Mouse (Mus musculus) adipose tissue, adult 10 weeks (tissue): Measurements from ENCODE around the gene Gfpt1. TPM values are rescaled to one million over a fixed set of nuclear protein-coding genes. Genes with fewer than 3 reads are reported as not detected.

Experiments
- polyA plus RNA-seq: library from polyadenylated mRNA; stranded (reverse); fragments of 350-450 nt; fragmentation: Illumina TruSeq; extraction: RNeasy Lipid Tissue Mini Kit (QIAGEN cat#74804); gene quantifications from one replicate; pipeline ENCODE4 v1.2.3, GENCODE M21; 2014; ENCODE audit warnings: low read depth, low replicate concordance

Gene Gfpt1
- polyA plus RNA-seq: 34.7 TPM

DNA sequence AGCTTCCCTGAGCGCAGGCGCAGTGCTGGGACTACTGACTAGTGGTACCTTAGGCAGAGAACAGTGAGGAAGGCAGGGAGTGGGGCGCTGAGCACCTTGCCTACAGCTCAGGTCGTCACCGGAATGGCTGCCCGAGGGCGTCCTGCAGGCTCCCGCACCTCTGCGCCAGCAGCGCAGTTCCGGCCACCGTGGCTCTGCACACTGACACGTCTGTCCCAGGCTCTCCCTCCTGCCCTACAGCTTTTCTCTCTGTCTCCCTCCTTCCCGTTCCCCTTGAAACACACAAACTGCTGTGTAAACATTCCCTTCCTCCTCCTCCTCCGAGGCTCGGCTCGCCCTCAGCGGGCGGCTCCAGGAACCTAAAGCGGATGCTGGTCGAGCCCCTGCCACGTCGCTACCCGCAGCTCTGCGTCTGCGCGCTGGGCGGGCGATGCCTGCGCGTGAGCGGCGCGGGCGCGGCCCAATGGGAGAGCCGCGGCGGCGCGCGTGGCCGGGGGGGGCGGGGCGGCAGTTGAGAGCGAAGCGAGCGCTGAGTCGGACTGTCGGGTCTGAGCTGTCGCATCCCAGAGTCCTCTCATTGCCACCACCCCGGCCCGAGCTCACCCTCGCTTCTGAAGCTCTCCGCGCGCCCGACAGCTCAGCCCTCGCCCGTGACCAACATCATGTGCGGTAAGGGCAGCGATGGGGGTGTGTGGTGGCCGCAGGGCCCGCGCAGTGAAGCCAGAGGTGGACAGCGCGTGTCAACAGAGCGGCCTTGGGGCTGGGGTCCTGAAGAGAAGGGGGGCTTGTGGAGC lies at the start of gene Gfpt1:
Gfpt1 (plus strand) TSS at position 510 of the 794 bp plus-strand sequence.

DNA sequence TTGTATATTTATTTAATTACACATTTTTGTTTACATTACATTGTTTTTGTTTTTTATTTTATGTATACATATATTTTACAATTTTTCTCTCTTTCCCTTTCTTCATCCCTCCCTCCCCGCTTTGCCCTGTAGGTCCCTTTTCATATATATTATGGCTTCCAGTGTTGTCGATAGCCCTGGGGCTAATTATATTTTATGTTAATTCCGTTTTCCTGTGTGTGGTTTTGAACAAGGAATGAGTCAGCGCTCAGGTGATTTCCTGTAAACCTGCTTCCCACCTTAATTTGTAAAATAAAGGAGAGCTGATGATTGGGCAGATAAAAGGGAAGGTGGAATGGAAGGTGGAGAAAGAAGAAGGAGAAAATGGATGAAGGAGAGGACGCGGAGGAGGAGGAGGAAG lies 33.8 kb upstream of the Gfpt1 start, which contains the start of gene Nfu1:
Nfu1 (plus strand) TSS at position 350 of the 400 bp plus-strand sequence.

DNA sequence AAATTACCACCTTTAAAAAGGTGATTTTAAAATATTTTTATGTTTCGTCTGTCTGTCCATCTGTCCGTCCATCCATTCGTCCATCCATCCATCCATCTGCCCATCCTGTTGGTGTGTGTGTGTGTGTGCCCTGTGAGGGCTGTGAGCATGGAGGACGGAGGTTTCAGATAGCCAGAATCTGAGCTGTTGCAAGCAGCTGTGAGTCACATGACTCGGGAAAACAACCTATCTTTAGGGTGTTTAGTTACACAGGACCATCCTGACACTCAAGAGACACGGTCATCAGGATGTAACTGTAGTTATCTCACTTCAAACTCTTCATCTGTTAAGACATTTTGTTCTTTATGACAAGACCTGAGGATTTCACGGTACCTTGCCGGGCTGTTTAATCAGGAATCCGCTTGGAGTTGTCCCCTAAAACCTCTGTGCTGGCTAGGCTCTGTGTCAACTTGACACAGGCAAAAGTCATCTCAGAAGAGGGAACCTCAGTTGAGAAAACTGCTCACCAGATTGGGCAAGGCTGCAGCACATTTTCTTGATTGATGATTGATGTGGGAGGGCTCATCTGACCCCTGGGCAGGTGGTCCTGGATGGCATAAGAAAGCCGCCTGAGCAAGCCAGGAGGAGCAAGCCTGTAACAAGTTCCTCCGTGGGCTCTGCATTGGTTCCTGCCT lies 61.6 kb downstream of the Gfpt1 start, which contains the start of gene D6Ertd527e:
D6Ertd527e (plus strand) TSS at position 624 of the 674 bp plus-strand sequence.

Other genes with a start within 250 kb of the Gfpt1 start
- 75.1 TPM for gene Anxa4, start 249.3 kb upstream of the Gfpt1 start, polyA plus RNA-seq
- 13.2 TPM for gene Aak1, start 193.3 kb upstream of the Gfpt1 start, polyA plus RNA-seq
- gene Nfu1, start 33.6 kb upstream of the Gfpt1 start, polyA plus RNA-seq: 44.2 TPM
- 0.19 TPM for gene D6Ertd527e, start 61.9 kb downstream of the Gfpt1 start, polyA plus RNA-seq